Mouse (Mus musculus): ENCODE measurements around the gene Pxylp1. TPM values are rescaled to one million over a fixed set of nuclear protein-coding genes. Genes with fewer than 3 reads are reported as not detected.

The Pxylp1 gene
- total and polyA plus RNA-seq, 3 experiments: 0.22 TPM; not detected in 2

DNA sequence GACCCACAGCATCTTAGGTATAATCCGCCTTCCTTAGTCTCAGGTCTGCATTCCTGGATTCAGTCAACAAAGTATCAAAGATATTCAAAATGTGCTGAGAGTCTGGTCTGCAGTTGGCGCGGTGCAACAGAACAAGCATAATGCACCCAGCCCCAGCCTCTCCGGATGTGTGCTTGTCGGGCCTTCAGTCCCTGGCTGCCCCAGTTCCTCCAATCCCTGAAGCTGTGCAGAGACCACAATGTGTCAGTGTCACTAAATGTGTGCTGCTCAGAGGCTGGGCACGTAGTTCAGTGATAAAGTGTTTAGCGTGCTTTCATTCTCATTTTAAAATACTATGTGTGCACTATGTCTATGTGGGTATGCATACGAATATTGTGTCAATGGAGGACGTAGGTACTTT is 108.8 kb downstream of the Pxylp1 start:
- TF ChIP-seq POLR2AphosphoS5 (IDR thresholded peaks at IDR 0.05; ENCODE audit: insufficient replicate concordance, low read depth, low read length) (no peak), GATA2 (IDR thresholded peaks at IDR 0.05; ENCODE audit: borderline replicate concordance, low read depth, low read length) (no peak), TAL1 (conservative IDR thresholded peaks at IDR 0.05; ENCODE audit: low read depth, low read length) (no peak), CTCF (IDR thresholded peaks at IDR 0.05; ENCODE audit: low read depth, low read length) (no peak), GATA1 (IDR thresholded peaks at IDR 0.05; ENCODE audit: borderline replicate concordance, low read length) (no peak)
- Histone ChIP-seq H3K9me3 (replicated peaks) (no peaks in the 10 kb centered on the region), H3K36me3 (replicated peaks) (no peaks in the 10 kb centered on the region), H3K27me3 (ENCODE audit: insufficient read depth, low read length) (peaks cover 19% of the 10 kb centered on the region; the same call in 1 of the 2 replicates), H3K4me1 (ENCODE audit: insufficient read depth, low read depth, low read length) (peaks cover 54% of the 10 kb centered on the region), H3K4me3 (ENCODE audit: low read depth, low read length) (no peak overlapping the region)
- no peak for ATAC-seq (ENCODE audit: extremely low read depth, insufficient number of reproducible peaks, low FRiP score, poor library complexity, severe bottlenecking)
- no peak for DNase-seq (ENCODE audit: low spot score)

DNA sequence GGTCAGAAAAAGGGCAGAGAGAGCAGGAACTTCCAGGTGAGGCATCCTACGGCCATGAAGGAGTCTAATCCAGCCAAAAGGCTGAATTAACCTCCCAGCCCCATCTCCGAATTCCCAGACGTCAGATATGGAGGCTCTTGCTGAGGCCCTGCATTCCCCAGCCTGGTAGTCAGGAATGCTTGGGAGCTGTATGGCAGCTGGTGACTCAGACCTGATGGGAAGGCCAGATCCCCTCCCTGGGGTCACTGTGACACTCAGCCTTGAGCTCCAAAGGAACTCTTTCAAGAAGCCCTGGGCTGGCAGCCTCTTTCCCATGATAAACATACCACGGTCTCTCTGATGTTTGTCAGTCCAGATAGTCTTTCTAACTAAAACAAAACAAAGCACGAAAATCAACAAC is 109.2 kb downstream of the Pxylp1 start:
- Histone ChIP-seq H3K36me3 (replicated peaks) (no peaks in the 10 kb centered on the region), H3K9me3 (replicated peaks) (no peaks in the 10 kb centered on the region), H3K4me1 (ENCODE audit: insufficient read depth, low read depth, low read length) (peaks cover 54% of the 10 kb centered on the region), H3K27me3 (ENCODE audit: insufficient read depth, low read length) (peaks cover 15% of the 10 kb centered on the region; the same call in 1 of the 2 replicates), H3K4me3 (ENCODE audit: low read depth, low read length) (no peak overlapping the region)
- DNase-seq (ENCODE audit: low spot score) (no peak), ATAC-seq (ENCODE audit: extremely low read depth, insufficient number of reproducible peaks, low FRiP score, poor library complexity, severe bottlenecking) (no peak)
- no peak for TF ChIP-seq GATA1 (IDR thresholded peaks at IDR 0.05; ENCODE audit: borderline replicate concordance, low read length)
- no peak for TF ChIP-seq TAL1 (conservative IDR thresholded peaks at IDR 0.05; ENCODE audit: low read depth, low read length)
- no peak for TF ChIP-seq CTCF (IDR thresholded peaks at IDR 0.05; ENCODE audit: low read depth, low read length)
- TF ChIP-seq POLR2AphosphoS5 (IDR thresholded peaks at IDR 0.05; ENCODE audit: insufficient replicate concordance, low read depth, low read length): no peak
- no peak for TF ChIP-seq GATA2 (IDR thresholded peaks at IDR 0.05; ENCODE audit: borderline replicate concordance, low read depth, low read length)

DNA sequence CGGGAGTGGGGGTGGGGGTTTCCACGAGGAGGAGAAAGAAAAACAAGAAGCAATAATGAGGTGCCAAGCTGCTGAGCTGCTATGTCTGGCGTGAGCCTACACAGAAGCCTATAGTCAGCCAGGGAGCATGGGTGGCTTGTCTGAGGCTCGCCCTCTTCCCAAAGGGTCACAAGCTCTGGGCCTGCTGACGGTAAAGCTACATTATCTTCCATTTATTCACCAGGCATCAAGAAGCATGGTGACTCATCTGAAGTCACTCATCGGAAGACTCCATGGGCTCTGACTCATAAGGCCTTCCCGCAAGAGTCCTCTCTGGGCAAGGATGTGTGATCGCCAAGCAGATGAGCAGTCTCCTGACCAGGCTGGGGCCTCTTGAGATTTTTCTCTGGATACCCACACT is 110.4 kb downstream of the Pxylp1 start:
- ATAC-seq (ENCODE audit: extremely low read depth, insufficient number of reproducible peaks, low FRiP score, poor library complexity, severe bottlenecking) (no peak), DNase-seq (ENCODE audit: low spot score) (no peak)
- no peaks in the 10 kb centered on the region for H3K9me3 ChIP-seq (replicated peaks)
- no peaks in the 10 kb centered on the region for H3K36me3 ChIP-seq (replicated peaks)
- H3K4me3 ChIP-seq (ENCODE audit: low read depth, low read length): no peak overlapping the region
- H3K27me3 ChIP-seq (ENCODE audit: insufficient read depth, low read length): peaks cover 15% of the 10 kb centered on the region; the same call in 1 of the 2 replicates
- TF ChIP-seq GATA2 (IDR thresholded peaks at IDR 0.05; ENCODE audit: borderline replicate concordance, low read depth, low read length) (no peak), TAL1 (conservative IDR thresholded peaks at IDR 0.05; ENCODE audit: low read depth, low read length) (no peak), CTCF (IDR thresholded peaks at IDR 0.05; ENCODE audit: low read depth, low read length) (no peak), GATA1 (IDR thresholded peaks at IDR 0.05; ENCODE audit: borderline replicate concordance, low read length) (no peak), POLR2AphosphoS5 (IDR thresholded peaks at IDR 0.05; ENCODE audit: insufficient replicate concordance, low read depth, low read length) (no peak)
- peaks cover 45% of the 10 kb centered on the region for H3K4me1 ChIP-seq (ENCODE audit: insufficient read depth, low read depth, low read length)

Other genes with a start within 250 kb of the Pxylp1 start
- gene Zbtb38, start 139.8 kb downstream of the Pxylp1 start, total RNA-seq (2014; fragmentation: Nextera tagmentation): 38.2 and 50.9 TPM in 2 replicates
- 36.2 and 37.6 TPM in 2 replicates for gene Zbtb38, start 139.8 kb downstream of the Pxylp1 start, total RNA-seq (2017)
- 2.9 and 3.7 TPM in 2 replicates for gene Zbtb38, start 139.8 kb downstream of the Pxylp1 start, polyA plus RNA-seq (2012)
- gene Spsb4, start 126.2 kb upstream of the Pxylp1 start, total RNA-seq (2014; fragmentation: Nextera tagmentation): not detected in 2 replicates
- not detected in 2 replicates for gene Spsb4, start 126.2 kb upstream of the Pxylp1 start, total RNA-seq (2017)
- not detected in 2 replicates for gene Spsb4, start 126.2 kb upstream of the Pxylp1 start, polyA plus RNA-seq (2012)
- 417 and 425 TPM in 2 replicates for gene Slc25a36, start 218.5 kb upstream of the Pxylp1 start, total RNA-seq (2014; fragmentation: Nextera tagmentation)
- 116 and 143 TPM in 2 replicates for gene Slc25a36, start 218.5 kb upstream of the Pxylp1 start, total RNA-seq (2017)
- gene Slc25a36, start 218.5 kb upstream of the Pxylp1 start, polyA plus RNA-seq (2012): 6.3 and 6.9 TPM in 2 replicates

Data from G1E (cell line).